Mouse (Mus musculus) testis, adult 2 months (tissue): ENCODE data around the gene Dnah17.

ENCODE experiments used
- CTCF ChIP-seq: fragments of 200-500 bp; IDR thresholded peaks from 2 replicates; pipeline ENCODE4 v1.5.1; 2012; ENCODE audit warnings: low read depth, mild to moderate bottlenecking, inconsistent platforms, low read length, moderate library complexity; ENCODE audit not compliant: control insufficient read depth, insufficient read depth, insufficient replicate concordance
- POLR2A ChIP-seq: fragments of 200-500 bp; IDR thresholded peaks from 2 replicates; pipeline ENCODE4 v1.6.1; 2012; ENCODE audit warnings: low read depth, mild to moderate bottlenecking, inconsistent platforms, low read length, moderate library complexity; ENCODE audit not compliant: control insufficient read depth

GRCm38 (mm10) chr11:118013339-118013738 is 117.1 kb downstream of the Dnah17 start:
- TF ChIP-seq POLR2A (no peak), CTCF (no peak)
